Mouse (Mus musculus): ENCODE measurements at regions not wholly inside any gene's neighbourhood (a gene's known extent, or its start where the extent isn't known, plus 50 kb on each side); places are given as distances from the start of the nearest gene placed in this dataset.

DNA sequence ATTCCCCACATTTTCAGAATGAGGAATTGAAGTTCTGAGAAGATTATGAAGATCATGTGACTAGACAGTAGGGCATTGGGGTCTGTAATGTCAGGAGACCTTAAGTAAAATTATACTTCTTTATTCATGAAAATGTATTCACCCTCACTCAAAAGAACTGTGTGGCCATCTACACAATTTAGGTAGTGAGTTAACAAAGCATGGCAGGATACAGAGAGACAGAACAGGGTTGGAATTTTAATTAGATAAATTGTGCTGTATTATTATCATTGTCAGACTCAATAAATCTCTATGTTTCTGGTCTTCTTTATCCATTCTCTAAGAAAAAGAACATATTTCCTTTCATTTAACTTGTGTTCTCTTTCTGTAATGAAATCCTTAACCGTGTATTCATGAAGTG lies 363.5 kb upstream of the Fam98a start:
- TF ChIP-seq CTCF (IDR thresholded peaks at IDR 0.05; ENCODE audit: low read depth, low read length) (no peak), POLR2A (IDR thresholded peaks at IDR 0.05; ENCODE audit: borderline replicate concordance, low read depth, low read length) (no peak)

Data from bone marrow macrophage, adult 2 months (primary cell).